Mouse (Mus musculus) G1E-ER4 (cell line): ENCODE data around the gene Actl6a. TPM values are rescaled to one million over a fixed set of nuclear protein-coding genes. Genes with fewer than 3 reads are reported as not detected.
"Not testable (repeated sequence)": the region's sequence is repeated elsewhere in the genome, so short reads cannot be mapped to it uniquely, and the experiment has no call there.

ENCODE experiments used
- GATA1 ChIP-seq: IDR thresholded peaks from one replicate; pipeline ENCODE4 v1.8.0; 2012; ENCODE audit warnings: low read length, inconsistent platforms
- polyA plus RNA-seq: library from polyadenylated mRNA; stranded (reverse); fragments of >175 nt; gene quantifications from 2 replicates; pipeline ENCODE4 v1.2.3, GENCODE M21; 2012

Actl6a gene
- polyA plus RNA-seq: 14.2 and 21.7 TPM in 2 replicates

DNA sequence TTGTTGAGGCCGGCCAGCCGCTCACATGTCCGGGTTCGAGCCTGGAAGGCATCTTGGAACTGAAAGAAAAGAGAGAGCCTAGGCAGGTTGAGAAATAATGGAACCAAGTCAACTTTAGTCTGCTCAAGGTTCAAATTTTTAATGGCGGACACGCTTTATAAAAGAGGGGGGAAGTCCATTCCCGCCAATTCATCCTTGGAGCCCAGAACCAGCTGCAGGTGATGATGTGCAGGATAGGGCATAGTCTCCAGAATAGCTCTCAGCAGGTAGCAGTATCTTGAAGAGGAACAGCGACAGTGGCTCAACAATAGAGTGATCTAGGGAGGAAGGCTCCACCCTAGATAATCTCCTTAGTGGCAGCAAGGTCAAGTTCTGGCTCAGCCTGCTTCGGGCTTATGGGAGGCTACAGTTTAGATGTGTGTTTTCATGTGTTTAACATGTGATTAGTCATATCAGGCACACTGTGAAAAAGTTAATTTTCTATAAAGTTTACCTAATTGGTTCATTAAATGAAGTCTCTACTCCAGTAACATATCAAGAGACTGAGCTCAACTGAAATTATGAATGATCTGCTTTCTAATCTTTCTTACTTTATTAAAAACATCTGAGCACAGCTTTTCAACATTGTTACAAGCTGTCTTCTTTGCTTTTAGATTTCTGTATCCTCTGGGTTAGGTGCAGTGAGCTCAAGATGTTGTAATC, at the start of gene Actl6a:
Gene Actl6a, plus strand, starts transcription at position 652 of the 702 bp plus-strand sequence.
- TF ChIP-seq GATA1: not testable (repeated sequence)

- no peak for TF ChIP-seq GATA1
Measured at GRCm38 (mm10) chr3:32656398-32656994, 49.6 kb upstream of the Actl6a start.

DNA sequence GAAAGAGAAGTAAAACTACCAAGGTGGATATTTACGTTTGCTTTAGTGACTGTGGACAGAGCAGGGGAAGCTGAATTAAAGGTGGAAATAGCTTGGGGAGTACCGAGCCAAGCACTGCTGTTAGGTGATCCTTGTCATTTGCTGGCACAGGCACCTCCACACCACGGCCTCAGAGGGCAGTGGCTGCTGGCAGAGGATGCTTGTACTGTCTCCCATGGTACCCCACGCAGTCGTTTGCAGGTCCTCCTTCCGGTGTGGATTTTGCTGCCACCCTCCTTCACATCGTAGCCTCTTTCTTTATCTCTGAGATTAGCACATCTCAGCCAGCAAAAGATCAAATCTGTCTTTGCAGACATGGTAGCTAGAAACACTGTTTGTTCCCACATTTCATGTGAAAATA, 47.7 kb upstream of the Actl6a start:
- TF ChIP-seq GATA1: no peak

GRCm38 (mm10) chr3:32658821-32659220, 47.3 kb upstream of the Actl6a start:
- TF ChIP-seq GATA1: no peak

- TF ChIP-seq GATA1: no peak
Measured at GRCm38 (mm10) chr3:32659506-32659905, 46.6 kb upstream of the Actl6a start.

GRCm38 (mm10) chr3:32660276-32660675, 45.8 kb upstream of the Actl6a start:
- no peak for TF ChIP-seq GATA1

- no peak for TF ChIP-seq GATA1
Measured at GRCm38 (mm10) chr3:32660831-32661555, 45.1 kb upstream of the Actl6a start.

GRCm38 (mm10) chr3:32661556-32661930, 44.6 kb upstream of the Actl6a start:
- no peak for TF ChIP-seq GATA1

DNA sequence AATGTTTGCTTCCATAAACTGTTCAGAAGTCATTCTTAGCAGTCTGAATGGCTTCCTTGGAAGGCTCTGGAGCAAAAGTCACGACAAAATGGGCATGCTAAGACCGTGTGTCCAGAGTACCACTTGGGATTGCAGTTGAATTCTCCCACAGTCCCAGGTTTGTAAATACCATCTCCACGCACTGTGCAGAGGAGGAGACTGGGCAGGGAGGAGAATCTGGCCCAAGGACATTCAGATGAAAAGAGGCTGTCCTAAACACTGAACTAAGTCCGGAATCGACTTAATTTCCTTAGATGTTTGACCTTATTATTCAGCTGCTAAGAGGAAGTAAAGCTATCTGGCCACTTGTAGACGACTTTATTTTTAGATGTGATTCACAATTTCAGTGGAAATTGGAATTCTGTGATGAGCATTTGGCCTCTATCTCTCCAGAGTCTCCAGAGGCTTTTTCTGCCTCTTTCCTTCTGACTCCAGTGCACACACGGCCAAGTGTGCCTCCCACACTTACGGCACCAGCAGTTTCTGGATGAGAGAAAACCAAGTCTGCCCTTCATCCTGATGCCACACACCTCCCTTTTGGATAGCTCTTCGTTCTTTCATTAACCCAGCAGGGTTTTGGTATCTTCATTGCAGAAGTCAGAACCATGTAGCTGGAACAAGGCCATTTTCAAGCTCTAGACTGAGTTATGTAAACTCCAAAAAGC, 37.7 kb upstream of the Actl6a start:
- TF ChIP-seq GATA1: no peak

GRCm38 (mm10) chr3:32669211-32669610, 36.9 kb upstream of the Actl6a start:
- TF ChIP-seq GATA1: no peak

GRCm38 (mm10) chr3:32670196-32670595, 35.9 kb upstream of the Actl6a start:
- no peak for TF ChIP-seq GATA1

DNA sequence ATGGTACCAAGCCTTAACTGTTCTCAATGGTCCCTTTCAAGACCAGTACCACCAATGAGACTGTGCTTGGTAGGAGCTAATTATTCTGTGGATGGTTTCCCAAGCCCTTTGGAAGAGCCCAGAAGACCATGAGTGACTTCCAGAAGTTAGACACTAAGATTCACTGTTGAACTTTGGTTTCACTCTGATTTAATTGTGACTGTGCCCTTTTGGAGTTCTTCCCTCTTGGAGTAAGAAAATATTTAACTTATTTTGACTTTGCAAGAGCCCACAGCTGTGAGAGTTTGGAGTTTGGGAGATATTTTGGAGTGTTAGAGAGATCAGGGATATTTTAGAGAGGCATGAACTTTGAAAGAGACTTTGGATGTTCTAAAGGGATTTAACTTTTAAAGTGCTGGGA, 32.9 kb upstream of the Actl6a start:
- TF ChIP-seq GATA1: no peak

- no peak for TF ChIP-seq GATA1
Measured at GRCm38 (mm10) chr3:32676393-32676792, 29.7 kb upstream of the Actl6a start.

GRCm38 (mm10) chr3:32682910-32683531, 23.1 kb upstream of the Actl6a start:
- TF ChIP-seq GATA1: no peak

DNA sequence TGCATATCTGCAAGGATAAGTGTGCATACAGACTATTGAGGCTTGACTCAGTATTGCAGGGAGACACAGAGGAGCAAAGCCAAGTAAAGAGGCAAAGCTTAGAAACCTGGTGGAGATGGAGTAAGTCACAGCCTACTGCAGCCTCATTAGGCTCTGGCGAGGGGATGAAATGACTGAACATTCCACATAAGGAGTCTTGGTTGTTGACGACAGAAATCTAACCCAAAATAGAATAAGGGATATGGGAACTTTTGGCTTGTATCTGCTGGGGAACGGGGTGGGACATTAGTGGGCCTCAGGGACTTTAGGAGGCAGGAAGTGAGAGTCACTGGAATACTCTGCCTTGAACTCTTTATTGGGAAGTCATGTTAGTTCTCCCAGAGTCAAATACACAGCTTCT, 21.5 kb upstream of the Actl6a start:
- no peak for TF ChIP-seq GATA1

DNA sequence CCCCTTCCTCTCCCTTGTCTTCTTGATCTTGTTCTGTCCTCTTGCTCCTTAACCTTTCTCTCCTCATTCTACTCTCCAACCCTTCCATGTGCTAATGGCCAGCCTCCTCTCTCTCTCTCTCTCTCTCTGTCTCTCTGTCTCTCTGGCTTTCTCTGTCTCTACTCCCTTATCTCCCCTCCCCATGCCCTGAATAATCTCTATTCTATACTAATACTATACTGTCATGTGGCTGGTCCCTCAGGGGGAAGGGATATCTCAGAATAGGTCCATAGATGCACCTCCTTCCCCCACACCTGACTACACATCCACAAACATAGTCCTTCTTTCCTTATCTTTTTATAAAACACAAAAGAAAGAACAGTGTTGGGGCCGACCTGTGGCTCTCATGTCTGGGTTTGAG, 19.6 kb upstream of the Actl6a start:
- no peak for TF ChIP-seq GATA1

DNA sequence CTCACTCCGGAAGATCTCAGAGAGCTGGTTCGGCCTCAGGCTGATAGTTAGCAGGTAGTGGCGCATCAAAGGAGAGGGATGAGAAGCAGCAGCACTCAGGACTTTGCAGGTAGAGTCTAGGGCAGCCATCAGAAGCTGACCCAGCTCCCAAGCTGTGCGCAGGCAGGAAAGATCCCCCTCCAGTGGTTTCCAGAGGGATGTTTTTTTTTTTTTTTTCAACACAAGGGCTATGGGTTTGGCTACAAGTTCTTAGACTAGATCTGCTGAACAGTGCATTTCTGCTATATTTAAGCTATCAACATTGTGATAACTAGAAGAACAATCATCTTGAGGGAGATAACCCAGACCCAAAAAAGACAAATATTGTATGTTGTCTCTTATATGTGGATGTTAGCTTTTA, 18.9 kb upstream of the Actl6a start:
- TF ChIP-seq GATA1: no peak
